Mouse (Mus musculus) hindbrain, embryonic 16.5 days (tissue): ENCODE results near the gene Zfp949. TPM values are rescaled to one million over a fixed set of nuclear protein-coding genes. Genes with fewer than 3 reads are reported as not detected.
"Not testable (repeated sequence)": the region's sequence is repeated elsewhere in the genome, so short reads cannot be mapped to it uniquely, and the experiment has no call there.

Experiments used
- ATAC-seq: fragments of 200-750 bp; cut with Nextera tagmentation; 2 replicates; pipeline ENCODE4 v1.8.0; 2017; ENCODE audit warnings: moderate TSS enrichment, moderate library complexity
- H3K27ac ChIP-seq: fragments of 300-500 bp; sonication (generic); 2 replicates; pipeline ENCODE4 v1.5.1; 2014; ENCODE audit warnings: low read depth, mild to moderate bottlenecking, control low read depth, low read length, moderate library complexity
- H3K27me3 ChIP-seq: fragments of 300-500 bp; sonication (generic); replicated peaks from 2 replicates; pipeline ENCODE4 v1.6.1; 2014; ENCODE audit warnings: low read length; ENCODE audit not compliant: control insufficient read depth, insufficient read depth
- H3K36me3 ChIP-seq: fragments of 300-500 bp; sonication (generic); 2 replicates; pipeline ENCODE4 v1.6.1; 2014; ENCODE audit warnings: mild to moderate bottlenecking, low read length, moderate library complexity, mixed read lengths; ENCODE audit not compliant: control insufficient read depth, insufficient read depth
- H3K4me1 ChIP-seq: fragments of 300-500 bp; sonication (generic); 2 replicates; pipeline ENCODE4 v1.6.1; 2014; ENCODE audit warnings: low read depth, low read length; ENCODE audit not compliant: control insufficient read depth, insufficient read depth
- H3K4me2 ChIP-seq: fragments of 300-500 bp; sonication (generic); 2 replicates; pipeline ENCODE4 v1.6.1; 2014; ENCODE audit warnings: mild to moderate bottlenecking, low read length, control low read depth, moderate library complexity
- H3K4me3 ChIP-seq: fragments of 300-500 bp; sonication (generic); 2 replicates; pipeline ENCODE4 v1.5.1; 2014; ENCODE audit warnings: mild to moderate bottlenecking, low read length, control low read depth, moderate library complexity
- H3K9ac ChIP-seq: fragments of 300-500 bp; sonication (generic); 2 replicates; pipeline ENCODE4 v1.6.1; 2014; ENCODE audit warnings: low read depth, mild to moderate bottlenecking, control low read depth, low read length, moderate library complexity
- H3K9me3 ChIP-seq: fragments of 300-500 bp; sonication (generic); 2 replicates; pipeline ENCODE4 v1.6.1; 2014; ENCODE audit warnings: mild to moderate bottlenecking, low read length, moderate library complexity; ENCODE audit not compliant: control insufficient read depth
- WGBS: fragments of 180-500 bp; shearing (Covaris S2); extraction: QIAGEN DNeasy Blood & Tissue Kit; methylation state at CpG from one replicate; pipeline ENCODE4 v1.1.7; 2014; 5-methylcytosine and 5-hydroxymethylcytosine counted together
- polyA plus RNA-seq: library from polyadenylated mRNA; unstranded; fragments of >200 nt; fragmentation: Nextera tagmentation; extraction: Ambion mirVana; gene quantifications from 2 replicates; pipeline ENCODE4 v1.2.1, GENCODE M21; 2015

Zfp949 gene
- polyA plus RNA-seq, 1 experiment from 2014 or later = 21.4 TPM

DNA sequence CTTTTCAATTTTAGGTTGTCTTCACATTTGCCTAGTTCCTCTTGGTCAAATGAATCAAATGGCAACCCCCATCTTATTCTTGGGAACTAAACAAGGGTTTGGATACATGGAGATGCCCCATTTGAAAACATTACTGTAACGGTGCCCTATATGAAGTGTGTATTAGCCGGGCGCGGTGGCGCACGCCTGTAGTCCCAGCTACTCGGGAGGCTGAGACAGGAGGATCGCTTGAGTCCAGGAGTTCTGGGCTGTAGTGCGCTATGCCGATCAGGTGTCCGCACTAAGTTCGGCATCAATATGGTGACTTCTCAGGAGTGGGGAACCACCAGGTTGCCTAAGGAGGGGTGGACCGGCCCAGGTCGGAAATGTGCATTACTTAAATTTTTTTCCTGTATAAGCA lies 5.3 kb downstream of the Zfp949 start:
- no peak overlapping the region for H3K4me3 ChIP-seq
- ATAC-seq = no peak
- no peak overlapping the region for H3K27ac ChIP-seq
- H3K9ac ChIP-seq = no peak overlapping the region
- H3K9me3 ChIP-seq = peaks cover 3% of the 10 kb centered on the region; the same call in 1 of the 2 replicates
- no peaks in the 10 kb centered on the region for H3K27me3 ChIP-seq
- peaks cover 22% of the 10 kb centered on the region for H3K4me1 ChIP-seq
- H3K36me3 ChIP-seq = peaks cover 17% of the 10 kb centered on the region
- no peak overlapping the region for H3K4me2 ChIP-seq
- 98% methylated on average over 14 of the region's 14 CpGs for WGBS

DNA sequence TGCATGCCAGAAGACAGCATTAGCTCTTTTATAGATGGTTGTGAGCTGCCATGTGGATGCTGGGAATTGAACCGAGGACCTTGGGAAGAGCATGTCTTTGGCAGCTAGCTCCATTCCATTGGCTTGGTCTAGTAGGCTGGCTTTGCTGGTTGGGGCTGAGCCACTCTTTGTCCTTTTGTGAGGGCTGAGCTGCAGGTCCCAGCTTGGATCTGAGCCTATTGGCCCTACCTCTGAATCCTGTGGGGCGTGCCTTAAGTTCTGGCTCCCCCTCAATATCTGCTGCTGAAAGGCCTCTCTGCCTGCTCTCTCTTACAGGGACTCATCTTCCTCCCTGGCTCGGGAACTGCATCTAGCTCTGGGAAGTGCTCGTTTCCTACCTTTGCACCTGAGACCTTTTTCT lies 10.3 kb downstream of the Zfp949 start:
- Histone ChIP-seq H3K27ac (no peak overlapping the region), H3K36me3 (peaks cover 28% of the 10 kb centered on the region), H3K27me3 (no peaks in the 10 kb centered on the region), H3K9me3 (peaks cover under 1% of the 10 kb centered on the region; the same call in 1 of the 2 replicates), H3K9ac (no peak overlapping the region), H3K4me3 (no peak overlapping the region), H3K4me2 (no peak overlapping the region), H3K4me1 (no peaks in the 10 kb centered on the region)
- WGBS = 87% methylated on average over 4 of the region's 4 CpGs
- ATAC-seq = 0 out of 2 replicates have a peak, but pooled peaks have one; percentile 30

DNA sequence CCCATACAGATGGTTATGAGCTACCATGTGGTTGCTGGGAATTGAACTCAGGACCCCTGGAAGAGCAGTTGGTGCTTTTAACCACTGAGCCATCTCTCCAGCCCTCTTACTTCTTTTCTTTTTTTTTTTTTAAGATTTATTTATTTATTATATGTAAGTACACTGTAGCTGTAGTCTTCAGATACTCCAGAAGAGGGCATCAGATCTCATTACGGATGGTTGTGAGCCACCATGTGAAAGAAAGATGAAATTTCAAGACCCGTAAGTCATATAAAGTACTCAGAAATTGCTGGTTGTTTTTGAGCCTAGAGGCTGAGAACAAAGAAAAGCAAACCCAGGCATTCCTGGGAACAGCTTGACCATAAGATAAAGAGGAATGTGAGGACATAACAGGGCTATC lies 13.7 kb downstream of the Zfp949 start:
- ATAC-seq, H3K4me2 ChIP-seq, H3K9me3 ChIP-seq, H3K27ac ChIP-seq, H3K27me3 ChIP-seq, H3K4me1 ChIP-seq, H3K4me3 ChIP-seq, H3K9ac ChIP-seq: not testable (repeated sequence)
- 95% methylated on average over 2 of the region's 2 CpGs for WGBS
- peaks cover 31% of the 10 kb centered on the region for H3K36me3 ChIP-seq

DNA sequence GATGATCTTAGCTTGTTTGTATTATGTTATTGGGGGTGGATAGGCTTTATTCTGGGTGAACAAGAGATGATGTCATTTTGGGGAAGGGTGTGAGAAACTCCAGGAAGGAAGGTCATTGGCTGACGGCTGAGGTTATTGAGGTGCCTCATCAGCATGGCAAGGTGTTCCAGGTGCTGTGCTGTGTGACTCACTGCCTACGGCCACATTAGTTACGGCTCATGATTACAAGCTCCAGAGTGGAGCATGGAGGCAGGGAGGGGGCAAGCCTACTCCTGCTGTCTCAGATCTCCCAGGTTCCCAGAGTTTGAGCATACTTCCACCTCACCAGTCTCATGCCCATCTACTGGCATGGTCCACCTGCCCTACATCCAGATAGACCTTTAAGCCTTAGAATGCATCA lies 22.7 kb downstream of the Zfp949 start:
- not testable (repeated sequence) for H3K9ac ChIP-seq, H3K27me3 ChIP-seq, H3K4me2 ChIP-seq, H3K4me3 ChIP-seq, H3K4me1 ChIP-seq, H3K27ac ChIP-seq
- Histone ChIP-seq H3K9me3 (peaks cover 26% of the 10 kb centered on the region), H3K36me3 (peaks cover 43% of the 10 kb centered on the region)
- 96% methylated on average over 3 of the region's 3 CpGs for WGBS
- 0 out of 2 replicates have a peak, but pooled peaks have one; percentile 41 for ATAC-seq

DNA sequence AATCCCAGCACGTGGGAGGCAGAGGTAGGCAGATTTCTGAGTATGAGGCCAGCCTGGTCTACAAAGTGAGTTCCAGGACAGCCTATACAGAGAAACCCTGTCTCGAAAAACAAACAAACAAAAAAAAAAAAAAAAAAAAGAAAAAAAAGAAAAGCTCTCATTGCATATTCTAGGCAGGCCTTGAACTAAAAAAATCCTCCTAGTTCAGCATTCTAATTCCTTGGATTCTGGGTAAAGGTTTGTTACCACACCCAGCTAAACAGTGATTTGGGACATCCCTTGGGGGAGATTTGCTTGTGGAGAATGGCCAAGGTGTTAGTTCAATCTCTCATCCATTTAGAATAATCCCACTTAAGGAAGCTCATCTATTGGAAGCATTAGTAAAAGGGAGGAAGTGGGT lies 32.8 kb downstream of the Zfp949 start, which contains the start of gene Trim43a:
TSS of gene Trim43a (plus strand) at position 301 of the 400 bp plus-strand sequence.
- H3K9ac ChIP-seq, H3K4me1 ChIP-seq, H3K36me3 ChIP-seq, H3K27me3 ChIP-seq, H3K4me2 ChIP-seq, H3K9me3 ChIP-seq, H3K4me3 ChIP-seq, ATAC-seq, H3K27ac ChIP-seq: not testable (repeated sequence)
- WGBS = 90% methylated on average over 2 of the region's 2 CpGs

DNA sequence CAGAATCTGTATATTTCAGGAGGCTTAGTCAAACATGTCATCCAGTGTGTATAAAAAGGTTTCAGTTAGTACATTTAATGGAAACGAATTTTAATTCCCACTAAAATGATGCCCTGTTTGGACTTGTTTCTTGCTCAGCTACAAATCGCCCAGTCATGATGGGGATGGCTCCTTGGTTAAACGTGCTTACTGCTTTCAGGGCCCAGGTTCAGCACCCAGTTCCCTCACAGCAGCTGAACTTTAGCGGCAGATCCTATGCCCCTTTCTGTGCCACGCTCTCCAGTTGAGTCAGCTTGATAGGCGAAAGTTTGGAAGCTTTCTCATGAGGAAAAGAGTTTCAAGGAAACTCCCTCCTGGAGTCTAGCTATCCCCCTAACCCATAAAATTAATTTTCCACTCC lies 45.9 kb downstream of the Zfp949 start:
- not testable (repeated sequence) for H3K36me3 ChIP-seq, H3K27me3 ChIP-seq, H3K4me2 ChIP-seq, H3K9ac ChIP-seq, H3K4me3 ChIP-seq, H3K9me3 ChIP-seq, ATAC-seq, H3K27ac ChIP-seq, H3K4me1 ChIP-seq
- WGBS = 84% methylated on average over 6 of the region's 6 CpGs

DNA sequence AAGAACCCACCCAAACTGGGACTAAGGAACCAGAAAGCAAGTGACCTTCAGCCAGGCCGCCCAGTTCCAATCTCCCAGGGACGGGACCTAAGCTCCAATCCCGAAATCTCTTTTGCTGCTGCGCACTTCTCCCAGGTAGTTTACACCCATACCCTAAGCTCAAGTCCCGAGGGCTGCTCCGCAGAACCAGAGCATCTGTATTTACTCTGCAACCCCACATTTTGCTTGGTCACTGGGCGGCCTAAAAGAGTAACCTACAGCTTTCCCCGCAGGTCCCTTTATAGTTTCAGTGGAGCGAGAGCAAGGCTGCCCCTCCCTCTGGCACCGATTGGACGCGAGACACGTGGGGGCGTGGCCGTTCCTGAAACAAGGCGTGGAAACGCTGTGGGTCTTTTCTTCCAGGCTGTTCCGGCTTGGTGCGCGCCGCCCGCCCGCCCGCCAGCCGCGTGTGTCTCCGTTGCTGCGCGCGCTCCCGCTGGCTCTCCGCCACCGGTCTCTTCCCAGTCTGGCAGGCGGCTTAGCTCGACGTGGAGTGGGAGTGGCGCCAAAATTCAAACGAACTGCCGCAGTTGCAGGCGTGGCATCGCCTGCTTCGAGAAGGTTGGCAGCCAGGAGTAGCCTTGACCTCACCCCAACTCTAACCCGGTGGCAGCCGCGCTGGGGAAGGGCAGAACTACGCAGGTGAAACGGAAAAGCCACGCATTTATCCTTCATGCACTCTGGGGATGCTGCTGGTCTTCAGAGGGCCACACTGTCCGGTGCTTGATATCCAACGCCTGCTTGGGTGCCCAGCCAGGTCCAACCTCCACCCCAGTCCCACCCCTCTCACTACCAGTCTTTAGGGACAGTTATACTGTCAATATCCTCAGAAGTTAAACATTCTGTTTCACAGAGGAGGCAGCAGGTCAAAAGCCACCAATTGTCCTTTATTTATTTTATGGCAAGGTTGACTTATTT lies 51.7 kb downstream of the Zfp949 start:
- Histone ChIP-seq H3K9ac (peak overlapping the region; percentile 50), H3K4me3 (peak overlapping the region; percentile 42), H3K4me2 (peak overlapping the region; percentile 62)
- WGBS = under 1% methylated on average over 42 of the region's 50 CpGs
- not testable (repeated sequence) for H3K27me3 ChIP-seq, H3K9me3 ChIP-seq, H3K27ac ChIP-seq, H3K4me1 ChIP-seq, H3K36me3 ChIP-seq
- ATAC-seq = peak; percentile 99

Other genes starting within 250 kb of the Zfp949 start
- gene Nt5e, start 220.8 kb upstream of the Zfp949 start, polyA plus RNA-seq = 1.3 and 2.1 TPM in 2 replicates
- 39.7 and 41.1 TPM in 2 replicates for gene Snx14, start 109.1 kb upstream of the Zfp949 start, polyA plus RNA-seq
- gene Gm20537, start 91.4 kb upstream of the Zfp949 start, polyA plus RNA-seq = 0.70 and 1.2 TPM in 2 replicates
- gene Syncrip, start 65.4 kb upstream of the Zfp949 start, polyA plus RNA-seq = 67.1 and 71.6 TPM in 2 replicates
- gene Trim43a, start 32.9 kb downstream of the Zfp949 start, polyA plus RNA-seq = 0.19 and 0.21 TPM in 2 replicates
- 36.8 TPM in 2 replicates for gene Mthfsl, start 172.3 kb downstream of the Zfp949 start, polyA plus RNA-seq
- gene Bcl2a1d, start 183.9 kb downstream of the Zfp949 start, polyA plus RNA-seq = 0.19 TPM in 1 of 2 replicates, not detected in the other